Mouse (Mus musculus) adrenal gland, postnatal 4 days (tissue): ENCODE results near the gene Derl2. TPM values are rescaled to one million over a fixed set of nuclear protein-coding genes. Genes with fewer than 3 reads are reported as not detected.

Experiments used
- DNase-seq, 2 experiments: peaks; one replicate each; pipeline ENCODE4 v3.0.0; 2021 to 2022; ENCODE audit warnings: low spot score in 2 of 2, mixed read lengths in 2 of 2
- total RNA-seq, 2 experiments: library from RNA; stranded (reverse); gene quantifications; 2 replicates each; pipeline ENCODE4 v1.2.3; 2021

Derl2 gene
- total RNA-seq, 2 experiments from 2014 or later = 43.2 to 44.1 TPM

- peak; percentile 89 to 95 for DNase-seq
Measured at GRCm38 (mm10) chr11:70982557-70983228, 36.9 kb downstream of the Derl2 start, which contains the start of gene C1qbp. C1qbp (minus strand) TSS chr11:70983026.

- no peak for DNase-seq
Measured at GRCm38 (mm10) chr11:70982030-70982429, 37.6 kb downstream of the Derl2 start.

- no peak for DNase-seq
Measured at GRCm38 (mm10) chr11:70980751-70981510, 38.7 kb downstream of the Derl2 start.

- no peak for DNase-seq
Measured at GRCm38 (mm10) chr11:70980232-70980631, 39.4 kb downstream of the Derl2 start.

GRCm38 (mm10) chr11:70977293-70977692 is 42.3 kb downstream of the Derl2 start:
- DNase-seq = no peak

- DNase-seq = no peak
Measured at GRCm38 (mm10) chr11:70975193-70975592, 44.4 kb downstream of the Derl2 start.

- DNase-seq = no peak
Measured at GRCm38 (mm10) chr11:70973947-70974346, 45.7 kb downstream of the Derl2 start.

- DNase-seq = no peak
Measured at GRCm38 (mm10) chr11:70972586-70972985, 47.1 kb downstream of the Derl2 start.

- DNase-seq = no peak
Measured at GRCm38 (mm10) chr11:70970560-70971540, 48.8 kb downstream of the Derl2 start.

GRCm38 (mm10) chr11:70969821-70970559 is 49.7 kb downstream of the Derl2 start, which contains the start of the genes Nup88 and Rpain:
Nup88 (minus strand) TSS chr11:70969973.
Rpain (plus strand) TSS chr11:70970213.
- DNase-seq = peak; percentile 76 to 82

- no peak for DNase-seq
Measured at GRCm38 (mm10) chr11:70969271-70969794, 50.3 kb downstream of the Derl2 start.

GRCm38 (mm10) chr11:70964222-70964907 is 55.3 kb downstream of the Derl2 start:
- DNase-seq = no peak

GRCm38 (mm10) chr11:70960786-70961554 is 58.7 kb downstream of the Derl2 start:
- no peak for DNase-seq

Other genes starting within 250 kb of the Derl2 start
- under 1 TPM; 0.48 to 0.68 TPM for gene Scimp, start 207.3 kb downstream of the Derl2 start, total RNA-seq
- gene Rabep1, start 175.1 kb downstream of the Derl2 start, total RNA-seq = 10 to 100 TPM; 95.2 to 96.0 TPM
- gene Nup88, start 49.9 kb downstream of the Derl2 start, total RNA-seq = 10 to 100 TPM; 85.5 to 86.5 TPM
- gene Rpain, start 49.6 kb downstream of the Derl2 start, total RNA-seq = 10 to 100 TPM; 27.5 to 28.5 TPM
- gene C1qbp, start 36.8 kb downstream of the Derl2 start, total RNA-seq = 100 to 1,000 TPM; 231 to 239 TPM
- 10 to 100 TPM; 32.4 to 32.6 TPM for gene Dhx33, start 15.4 kb downstream of the Derl2 start, total RNA-seq
- 10 to 100 TPM; 17.9 to 22.7 TPM for gene Mis12, start 230 bp downstream of the Derl2 start, total RNA-seq
- gene 6330403K07Rik, start 13.7 kb upstream of the Derl2 start, total RNA-seq = 10 to 100 TPM; 24.6 to 28.5 TPM
- gene Nlrp1a, start 124.9 kb upstream of the Derl2 start, total RNA-seq = 1 to 10 TPM; 1.2 to 1.5 TPM
- gene Nlrp1b, start 210.9 kb upstream of the Derl2 start, total RNA-seq = under 1 TPM; 0.23 to 0.28 TPM